Mouse (Mus musculus) liver, embryonic 15.5 days (tissue): ENCODE results near the gene Ssxb6. TPM values are rescaled to one million over a fixed set of nuclear protein-coding genes. Genes with fewer than 3 reads are reported as not detected.
"Not testable (repeated sequence)": the region's sequence is repeated elsewhere in the genome, so short reads cannot be mapped to it uniquely, and the experiment has no call there.

Experiments
- ATAC-seq: fragments of 200-750 bp; cut with Nextera tagmentation; 2 replicates; pipeline ENCODE4 v1.8.0; 2017; ENCODE audit warnings: moderate number of reproducible peaks, mild to moderate bottlenecking, moderate library complexity; ENCODE audit not compliant: insufficient read depth
- H3K27ac ChIP-seq: fragments of 300-500 bp; sonication (generic); replicated peaks from 2 replicates; pipeline ENCODE4 v1.5.1; 2015; ENCODE audit warnings: mild to moderate bottlenecking, inconsistent platforms
- H3K27me3 ChIP-seq: fragments of 300-500 bp; sonication (generic); 2 replicates; pipeline ENCODE4 v1.6.1; 2015; ENCODE audit warnings: mild to moderate bottlenecking, inconsistent platforms
- H3K36me3 ChIP-seq: fragments of 300-500 bp; sonication (generic); replicated peaks from 2 replicates; pipeline ENCODE4 v1.6.1; 2015; ENCODE audit warnings: moderate library complexity, mild to moderate bottlenecking, inconsistent platforms
- H3K4me1 ChIP-seq: fragments of 300-500 bp; sonication (generic); replicated peaks from 2 replicates; pipeline ENCODE4 v1.6.1; 2015; ENCODE audit warnings: inconsistent platforms
- H3K4me2 ChIP-seq: fragments of 300-500 bp; sonication (generic); 2 replicates; pipeline ENCODE4 v1.6.1; 2015; ENCODE audit warnings: moderate library complexity, mild to moderate bottlenecking, inconsistent platforms
- H3K4me3 ChIP-seq: fragments of 300-500 bp; sonication (generic); replicated peaks from 2 replicates; pipeline ENCODE4 v1.5.1; 2015; ENCODE audit warnings: mild to moderate bottlenecking, inconsistent platforms
- H3K9ac ChIP-seq: fragments of 300-500 bp; sonication (generic); 2 replicates; pipeline ENCODE4 v1.6.1; 2015; ENCODE audit warnings: moderate library complexity, mild to moderate bottlenecking, inconsistent platforms
- H3K9me3 ChIP-seq: fragments of 300-500 bp; sonication (generic); replicated peaks from 2 replicates; pipeline ENCODE4 v1.6.1; 2016; ENCODE audit warnings: inconsistent platforms
- WGBS: fragments of 180-500 bp; shearing (Covaris S2); methylation state at CpG from one replicate; pipeline ENCODE4 v1.1.7; 2015; ENCODE audit warnings: mixed read lengths; ENCODE audit not compliant: insufficient replicate concordance; 5-methylcytosine and 5-hydroxymethylcytosine counted together
- polyA plus RNA-seq: library from polyadenylated mRNA; unstranded; fragments of >200 nt; fragmentation: Nextera tagmentation; extraction: Ambion mirVana; gene quantifications from 2 replicates; pipeline ENCODE4 v1.2.1, GENCODE M21; 2015

Ssxb6 gene
- not detected in 2 replicates for polyA plus RNA-seq

GRCm38 (mm10) chrX:8548155-8548554 is at the start of gene Ssxb6:
Gene Ssxb6 (minus strand): TSS chrX:8548255.
- not testable (repeated sequence) for H3K36me3 ChIP-seq, ATAC-seq, H3K9me3 ChIP-seq, H3K4me1 ChIP-seq, H3K27me3 ChIP-seq, H3K27ac ChIP-seq, H3K4me3 ChIP-seq, H3K4me2 ChIP-seq, H3K9ac ChIP-seq
- 53% methylated on average over 4 of the region's 4 CpGs for WGBS

- H3K27ac ChIP-seq, H3K4me1 ChIP-seq, H3K4me3 ChIP-seq, H3K27me3 ChIP-seq, ATAC-seq, H3K9me3 ChIP-seq, H3K4me2 ChIP-seq, H3K9ac ChIP-seq, H3K36me3 ChIP-seq: not testable (repeated sequence)
- WGBS = 20% methylated on average over 1 of the region's 1 CpGs
Measured at GRCm38 (mm10) chrX:8591716-8592115, 43.7 kb upstream of the Ssxb6 start, which contains the start of gene Ssxb3. Gene Ssxb3 (minus strand): TSS chrX:8591816.

GRCm38 (mm10) chrX:8524854-8525253 is 23.2 kb downstream of the Ssxb6 start, which contains the start of gene Gm14459:
Gene Gm14459 (minus strand): TSS chrX:8524954.
- Histone ChIP-seq H3K4me2 (no peak within 1 kb of the TSS), H3K27ac (no peak within 1 kb of the TSS), H3K4me3 (no peak within 1 kb of the TSS), H3K9ac (no peak within 1 kb of the TSS), H3K27me3 (no peaks in the 10 kb centered on the region), H3K36me3 (no peaks in the 10 kb centered on the region), H3K9me3 (no peaks in the 10 kb centered on the region), H3K4me1 (no peaks in the 10 kb centered on the region)
- no peak for ATAC-seq
- WGBS = 58% methylated on average over 2 of the region's 2 CpGs

Other genes starting within 250 kb of the Ssxb6 start
- not detected in 2 replicates for gene Ssxb10, start 220.8 kb downstream of the Ssxb6 start, polyA plus RNA-seq
- gene Ssxb9, start 181.3 kb downstream of the Ssxb6 start, polyA plus RNA-seq = not detected in 2 replicates
- gene Ssxb1, start 134.9 kb downstream of the Ssxb6 start, polyA plus RNA-seq = not detected in 2 replicates
- gene Ssxb2, start 86.5 kb downstream of the Ssxb6 start, polyA plus RNA-seq = not detected in 2 replicates
- not detected in 2 replicates for gene Gm14459, start 23.3 kb downstream of the Ssxb6 start, polyA plus RNA-seq
- gene Ssxb3, start 43.6 kb upstream of the Ssxb6 start, polyA plus RNA-seq = not detected in 2 replicates
- not detected in 2 replicates for gene Ssxb8, start 142.6 kb upstream of the Ssxb6 start, polyA plus RNA-seq
- gene Ssx9, start 200.2 kb upstream of the Ssxb6 start, polyA plus RNA-seq = not detected in 2 replicates